Mouse (Mus musculus): ENCODE data around the gene Pex6.
A peak's percentile ranks its signal among the peaks of the same experiment; 100 is the strongest.

Gene Pex6

GRCm38 (mm10) chr17:46701489-46701888 is 9.8 kb upstream of the Pex6 start:
- no peak for DNase-seq (ENCODE audit: low read depth)

GRCm38 (mm10) chr17:46702100-46702499 is 9.2 kb upstream of the Pex6 start:
- DNase-seq (ENCODE audit: low read depth), result no peak

- no peak for DNase-seq (ENCODE audit: low read depth)
Observed at GRCm38 (mm10) chr17:46702506-46702905, 8.8 kb upstream of the Pex6 start.

- peak; percentile 38 for DNase-seq (ENCODE audit: low read depth)
Observed at GRCm38 (mm10) chr17:46703971-46704886, 7.0 kb upstream of the Pex6 start.

GRCm38 (mm10) chr17:46704887-46705835 is 6.1 kb upstream of the Pex6 start, which contains the start of gene Ppp2r5d:
Gene Ppp2r5d (minus strand): TSS chr17:46705111.
- DNase-seq (ENCODE audit: low read depth), result peak; percentile 98

- no peak for DNase-seq (ENCODE audit: low read depth)
Observed at GRCm38 (mm10) chr17:46706375-46707089, 4.7 kb upstream of the Pex6 start.

- DNase-seq (ENCODE audit: low read depth), result peak; percentile 76
Observed at GRCm38 (mm10) chr17:46711612-46712271, 479 bp downstream of the Pex6 start.

- DNase-seq (ENCODE audit: low read depth), result no peak
Observed at GRCm38 (mm10) chr17:46712442-46712841, 1.2 kb downstream of the Pex6 start.

GRCm38 (mm10) chr17:46713849-46714248 is 2.6 kb downstream of the Pex6 start:
- DNase-seq (ENCODE audit: low read depth), result no peak

GRCm38 (mm10) chr17:46714756-46715481 is 3.7 kb downstream of the Pex6 start:
- DNase-seq (ENCODE audit: low read depth), result no peak

- DNase-seq (ENCODE audit: low read depth), result no peak
Observed at GRCm38 (mm10) chr17:46721077-46721476, 9.8 kb downstream of the Pex6 start.

- DNase-seq (ENCODE audit: low read depth), result no peak
Observed at GRCm38 (mm10) chr17:46724477-46725084, 13.3 kb downstream of the Pex6 start.

- peak; percentile 72 for DNase-seq (ENCODE audit: low read depth)
Observed at GRCm38 (mm10) chr17:46725273-46725672, 14.0 kb downstream of the Pex6 start.

GRCm38 (mm10) chr17:46725731-46726645 is 14.7 kb downstream of the Pex6 start:
- no peak for DNase-seq (ENCODE audit: low read depth)

- no peak for DNase-seq (ENCODE audit: low read depth)
Observed at GRCm38 (mm10) chr17:46727271-46727670, 16.0 kb downstream of the Pex6 start.

- DNase-seq (ENCODE audit: low read depth), result peak; percentile 56
Observed at GRCm38 (mm10) chr17:46728021-46728420, 16.8 kb downstream of the Pex6 start.

GRCm38 (mm10) chr17:46728496-46728895 is 17.2 kb downstream of the Pex6 start:
- DNase-seq (ENCODE audit: low read depth), result no peak

GRCm38 (mm10) chr17:46728904-46729318 is 17.6 kb downstream of the Pex6 start, which contains the start of gene Gnmt:
Gene Gnmt (minus strand): TSS chr17:46729168.
- DNase-seq (ENCODE audit: low read depth), result no peak

GRCm38 (mm10) chr17:46734055-46734454 is 22.8 kb downstream of the Pex6 start:
- DNase-seq (ENCODE audit: low read depth), result no peak

Measured in NIH3T3 (cell line).